Mouse (Mus musculus): Measurements from ENCODE around the gene Nrarp. TPM values are rescaled to one million over a fixed set of nuclear protein-coding genes. Genes with fewer than 3 reads are reported as not detected.

Gene Nrarp
- polyA plus RNA-seq, 1 experiment from 2014 or later, result 65.8 TPM

DNA sequence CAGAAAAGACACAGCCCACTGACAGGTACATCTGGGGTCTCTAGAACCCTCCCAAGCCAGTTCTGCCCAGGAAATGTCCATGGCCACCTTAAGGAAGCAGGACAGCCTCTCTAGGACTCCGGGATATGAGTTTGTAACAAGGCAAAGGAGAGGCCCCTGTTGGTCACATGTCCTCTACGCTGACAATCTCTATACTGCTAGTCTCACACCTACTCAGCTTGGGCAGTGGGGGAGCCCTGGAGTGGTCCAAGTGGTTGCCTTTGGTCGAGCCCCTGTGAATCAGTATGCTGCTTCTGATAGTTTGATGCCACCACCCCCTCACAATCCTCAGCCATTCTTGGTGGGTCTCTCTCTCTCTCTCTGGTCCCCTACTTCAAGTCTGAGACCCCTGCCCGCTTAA lies 13.1 kb upstream of the Nrarp start:
- Histone ChIP-seq H3K36me3 (no peaks in the 10 kb centered on the region), H3K27me3 (ENCODE audit: low read depth, poor library complexity, severe bottlenecking) (peaks cover 8% of the 10 kb centered on the region; the same call in 1 of the 2 replicates), H3K27ac (replicated peaks) (peak overlapping the region; percentile 98), H3K9me3 (replicated peaks) (no peaks in the 10 kb centered on the region), H3K4me3 (peak overlapping the region; percentile 57), H3K4me1 (peaks cover 95% of the 10 kb centered on the region)
- WGBS, result 25% methylated on average over 4 of the region's 4 CpGs
- DNase-seq (ENCODE audit: low spot score), result no peak

DNA sequence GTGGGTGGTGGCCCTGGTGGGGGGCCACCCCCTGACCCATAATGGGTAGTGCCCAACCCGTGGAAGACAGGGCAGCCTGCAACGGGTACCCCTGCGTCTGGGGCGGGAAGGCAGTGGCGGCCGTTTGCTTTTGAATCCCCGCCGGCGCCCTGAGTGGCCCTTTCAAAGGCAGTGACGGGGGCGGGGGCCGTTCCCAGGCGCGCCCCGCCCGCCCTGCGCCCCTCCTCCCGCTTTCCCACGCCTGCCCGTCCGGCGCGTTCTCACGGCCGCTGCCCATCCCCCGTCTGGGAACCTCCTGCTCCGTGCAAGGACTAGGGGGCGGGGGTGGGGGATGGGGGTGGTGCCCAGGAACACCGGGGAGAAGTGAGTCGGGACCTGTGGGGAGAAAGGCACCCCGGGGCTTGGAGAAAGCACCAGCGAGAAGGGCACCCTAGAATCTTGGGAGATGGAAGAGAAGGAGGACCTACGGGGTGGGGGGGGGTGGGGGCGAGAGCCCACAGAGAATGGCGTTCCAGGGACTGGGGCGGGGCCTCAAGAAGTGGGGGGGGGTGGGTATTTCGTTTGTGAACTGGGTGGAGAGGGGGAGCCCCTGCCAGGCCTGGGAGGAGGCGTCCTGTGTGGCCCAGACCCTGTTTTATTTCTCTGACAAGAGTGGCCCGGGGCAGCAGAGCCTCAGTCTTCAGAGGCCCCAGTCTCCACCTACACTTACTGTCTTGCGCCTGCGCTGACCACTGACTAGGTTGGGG lies 12.5 kb upstream of the Nrarp start:
- Histone ChIP-seq H3K4me3 (peak overlapping the region; percentile 57), H3K36me3 (no peaks in the 10 kb centered on the region), H3K9me3 (replicated peaks) (no peaks in the 10 kb centered on the region), H3K4me1 (peaks cover 96% of the 10 kb centered on the region), H3K27ac (replicated peaks) (peak overlapping the region; percentile 98), H3K27me3 (ENCODE audit: low read depth, poor library complexity, severe bottlenecking) (peaks cover 7% of the 10 kb centered on the region; the same call in 1 of the 2 replicates)
- peak; percentile 91 for DNase-seq (ENCODE audit: low spot score)
- under 1% methylated on average over 38 of the region's 41 CpGs for WGBS

- WGBS, result 6% methylated on average over 2 of the region's 2 CpGs
- H3K4me1 ChIP-seq, result peaks cover 96% of the 10 kb centered on the region
Measured at GRCm38 (mm10) chr2:25168665-25168978, 11.9 kb upstream of the Nrarp start.

DNA sequence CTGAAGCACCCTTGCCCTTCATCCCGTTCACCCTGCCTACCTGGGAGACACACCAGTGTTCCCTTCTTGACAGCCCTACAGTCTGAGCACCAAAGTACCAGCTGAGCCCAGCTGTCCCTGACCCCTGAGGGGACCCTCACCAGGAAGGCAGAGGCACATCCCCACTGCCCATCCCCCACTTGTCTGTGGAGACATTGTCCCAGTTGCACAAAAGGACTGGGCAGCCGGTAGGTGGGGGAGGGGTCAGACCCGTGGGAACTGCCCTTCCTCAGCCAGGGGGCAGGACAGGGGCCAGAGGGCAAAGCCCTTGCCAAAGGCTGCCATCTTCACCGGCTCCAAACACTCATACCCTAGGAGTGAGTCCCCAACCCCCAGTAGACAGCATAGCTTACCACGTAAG lies 10.8 kb upstream of the Nrarp start:
- H3K27ac ChIP-seq (replicated peaks), result peak overlapping the region; percentile 98

More at GRCm38 (mm10) chr2:25168665-25168978, 11.9 kb upstream of the Nrarp start:
- Histone ChIP-seq H3K27me3 (ENCODE audit: low read depth, poor library complexity, severe bottlenecking) (peaks cover 7% of the 10 kb centered on the region; the same call in 1 of the 2 replicates), H3K36me3 (no peaks in the 10 kb centered on the region), H3K9me3 (replicated peaks) (no peaks in the 10 kb centered on the region), H3K27ac (replicated peaks) (peak overlapping the region; percentile 98), H3K4me3 (peak overlapping the region; percentile 57)
- no peak for DNase-seq (ENCODE audit: low spot score)

DNA sequence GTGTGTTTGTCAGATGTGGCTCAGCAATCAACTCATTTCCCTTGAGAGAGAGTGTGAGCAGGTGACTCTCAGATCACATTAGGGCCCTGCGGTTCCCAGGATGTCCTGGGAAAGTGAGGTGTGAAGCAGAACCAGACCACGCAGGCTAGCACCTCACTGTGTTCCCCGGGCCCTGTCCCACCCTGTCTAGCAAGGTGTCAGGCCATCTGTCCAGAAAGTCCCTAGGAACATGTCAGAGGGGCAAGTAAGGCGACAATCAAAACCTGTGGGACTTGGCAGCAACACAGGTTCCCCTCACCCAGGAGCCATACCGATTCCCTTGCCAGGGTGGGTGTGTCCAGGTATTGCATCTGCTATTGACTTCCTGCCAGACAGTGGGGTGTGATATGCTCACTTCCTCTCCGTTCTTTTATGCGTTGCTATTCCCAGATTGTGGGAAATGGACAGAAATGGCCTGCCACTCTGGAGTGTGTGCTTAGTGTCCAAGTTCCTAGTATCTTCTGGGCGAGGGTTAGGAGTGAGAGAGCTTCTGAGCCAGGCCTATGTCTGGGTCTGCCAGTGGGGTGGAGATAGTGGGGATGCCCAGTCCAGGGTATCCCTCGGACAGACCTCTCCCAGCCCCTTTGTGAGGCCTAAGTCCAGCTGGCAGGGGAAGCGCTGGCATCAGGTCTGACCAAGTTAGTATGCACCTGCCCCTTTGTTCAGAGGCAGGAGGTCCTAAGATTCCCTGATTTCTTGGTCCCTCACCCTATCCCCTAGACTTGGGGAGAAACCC lies 10.0 kb upstream of the Nrarp start:
- H3K36me3 ChIP-seq, result no peaks in the 10 kb centered on the region
- WGBS, result 76% methylated on average over 10 of the region's 10 CpGs
- peaks cover 4% of the 10 kb centered on the region; the same call in 1 of the 2 replicates for H3K27me3 ChIP-seq (ENCODE audit: low read depth, poor library complexity, severe bottlenecking)
- H3K9me3 ChIP-seq (replicated peaks), result no peaks in the 10 kb centered on the region
- H3K4me1 ChIP-seq, result peaks cover 95% of the 10 kb centered on the region
- peak overlapping the region; percentile 98 for H3K27ac ChIP-seq (replicated peaks)
- peak overlapping the region; percentile 34 for H3K4me3 ChIP-seq
- DNase-seq (ENCODE audit: low spot score), result no peak

More for the DNA sequence above, 10.8 kb upstream of the Nrarp start:
- Histone ChIP-seq H3K4me3 (peak overlapping the region; percentile 34), H3K4me1 (peaks cover 94% of the 10 kb centered on the region), H3K36me3 (no peaks in the 10 kb centered on the region), H3K27me3 (ENCODE audit: low read depth, poor library complexity, severe bottlenecking) (peaks cover 3% of the 10 kb centered on the region; the same call in 1 of the 2 replicates), H3K9me3 (replicated peaks) (no peaks in the 10 kb centered on the region)
- peak; percentile 87 for DNase-seq (ENCODE audit: low spot score)
- 17% methylated on average over 5 of the region's 5 CpGs for WGBS

GRCm38 (mm10) chr2:25171101-25171768 lies 9.3 kb upstream of the Nrarp start:
- H3K36me3 ChIP-seq, result no peaks in the 10 kb centered on the region
- no peak overlapping the region for H3K4me3 ChIP-seq
- H3K27ac ChIP-seq (replicated peaks), result peak overlapping the region; percentile 98
- 85% methylated on average over 6 of the region's 6 CpGs for WGBS
- no peaks in the 10 kb centered on the region for H3K9me3 ChIP-seq (replicated peaks)
- peaks cover 96% of the 10 kb centered on the region for H3K4me1 ChIP-seq
- DNase-seq (ENCODE audit: low spot score), result no peak
- peaks cover 12% of the 10 kb centered on the region; the same call in 1 of the 2 replicates for H3K27me3 ChIP-seq (ENCODE audit: low read depth, poor library complexity, severe bottlenecking)

DNA sequence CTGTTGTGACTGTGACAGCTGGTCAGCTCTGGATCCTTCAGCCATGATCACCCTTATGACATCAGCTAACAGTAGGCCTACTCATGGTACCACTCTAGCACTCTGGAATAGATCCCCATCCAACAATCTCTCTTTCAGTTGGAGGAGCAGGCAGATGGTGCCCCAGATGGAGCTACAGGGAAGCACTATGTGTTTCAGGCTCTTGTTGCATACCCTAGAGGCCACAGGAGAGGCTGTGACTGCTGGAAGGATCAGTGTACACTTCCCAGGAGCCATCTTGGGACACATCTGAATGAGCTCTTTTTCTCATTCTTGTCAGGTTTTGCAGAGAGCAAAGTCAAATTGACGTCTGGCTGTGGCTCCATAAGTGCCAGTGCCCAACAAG lies 8.8 kb upstream of the Nrarp start:
- Histone ChIP-seq H3K9me3 (replicated peaks) (no peaks in the 10 kb centered on the region), H3K4me3 (no peak overlapping the region), H3K27ac (replicated peaks) (peak overlapping the region; percentile 98), H3K4me1 (peaks cover 98% of the 10 kb centered on the region), H3K27me3 (ENCODE audit: low read depth, poor library complexity, severe bottlenecking) (peaks cover 16% of the 10 kb centered on the region; the same call in 1 of the 2 replicates), H3K36me3 (no peaks in the 10 kb centered on the region)
- DNase-seq (ENCODE audit: low spot score), result no peak
- 70% methylated on average over 1 of the region's 1 CpGs for WGBS

DNA sequence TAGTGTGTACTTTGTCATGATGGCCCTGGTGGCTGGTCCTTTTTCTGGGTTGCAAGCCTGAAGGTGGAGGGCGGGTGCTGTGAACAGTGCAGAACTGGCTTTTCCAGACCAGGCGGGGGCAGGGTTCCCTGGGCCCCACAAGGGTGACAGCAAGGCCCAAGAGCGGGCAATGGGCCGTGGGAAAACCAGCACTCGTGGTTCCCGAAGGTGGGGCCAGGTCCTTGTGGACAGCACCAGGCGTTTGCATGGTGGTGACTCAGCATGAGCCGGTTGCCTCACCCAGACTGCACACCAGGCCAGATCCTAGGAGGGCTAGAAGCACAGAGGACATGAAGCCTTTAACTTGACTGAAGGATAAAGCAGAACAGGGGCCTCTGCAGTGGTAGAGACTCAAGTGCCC lies 7.9 kb upstream of the Nrarp start:
- Histone ChIP-seq H3K4me3 (no peak overlapping the region), H3K27me3 (ENCODE audit: low read depth, poor library complexity, severe bottlenecking) (peaks cover 19% of the 10 kb centered on the region; the same call in 1 of the 2 replicates), H3K9me3 (replicated peaks) (no peaks in the 10 kb centered on the region), H3K36me3 (no peaks in the 10 kb centered on the region), H3K4me1 (peaks cover 98% of the 10 kb centered on the region), H3K27ac (replicated peaks) (peak overlapping the region; percentile 98)
- DNase-seq (ENCODE audit: low spot score), result no peak
- WGBS, result 77% methylated on average over 8 of the region's 8 CpGs

GRCm38 (mm10) chr2:25173821-25174220 lies 6.7 kb upstream of the Nrarp start:
- H3K27ac ChIP-seq (replicated peaks), result peak overlapping the region; percentile 96
- H3K4me3 ChIP-seq, result no peak overlapping the region
- no peaks in the 10 kb centered on the region for H3K9me3 ChIP-seq (replicated peaks)
- WGBS, result 98% methylated on average over 4 of the region's 4 CpGs
- no peak for DNase-seq (ENCODE audit: low spot score)
- H3K27me3 ChIP-seq (ENCODE audit: low read depth, poor library complexity, severe bottlenecking), result peaks cover 31% of the 10 kb centered on the region
- no peaks in the 10 kb centered on the region for H3K36me3 ChIP-seq
- H3K4me1 ChIP-seq, result peaks cover 98% of the 10 kb centered on the region

GRCm38 (mm10) chr2:25174866-25175689 lies 5.5 kb upstream of the Nrarp start:
- peak overlapping the region; percentile 21 for H3K4me3 ChIP-seq
- 51% methylated on average over 7 of the region's 7 CpGs for WGBS
- peaks cover 98% of the 10 kb centered on the region for H3K4me1 ChIP-seq
- peaks cover 42% of the 10 kb centered on the region for H3K27me3 ChIP-seq (ENCODE audit: low read depth, poor library complexity, severe bottlenecking)
- no peak for DNase-seq (ENCODE audit: low spot score)
- peak overlapping the region; percentile 96 for H3K27ac ChIP-seq (replicated peaks)
- H3K9me3 ChIP-seq (replicated peaks), result no peaks in the 10 kb centered on the region
- no peaks in the 10 kb centered on the region for H3K36me3 ChIP-seq

DNA sequence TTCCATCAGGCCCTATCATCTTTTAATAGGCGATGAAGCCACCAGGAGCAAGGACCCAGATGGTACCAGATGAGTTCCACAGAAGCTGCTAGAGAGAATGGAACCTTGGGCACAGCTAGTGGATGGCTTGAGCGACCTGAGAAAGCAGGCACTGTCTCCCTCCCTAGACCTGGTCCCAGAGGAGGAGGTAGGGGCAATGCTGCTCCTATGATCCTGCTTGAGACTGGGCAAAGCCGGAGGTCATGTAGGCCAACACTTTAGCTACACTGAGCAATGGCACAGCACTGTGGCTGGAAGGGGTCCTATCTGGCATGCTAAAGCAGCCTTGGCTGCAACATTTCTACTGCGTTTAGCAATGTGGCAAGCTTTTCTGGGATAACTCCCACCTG lies 4.9 kb upstream of the Nrarp start:
- Histone ChIP-seq H3K9me3 (replicated peaks) (no peaks in the 10 kb centered on the region), H3K36me3 (no peaks in the 10 kb centered on the region), H3K4me1 (peaks cover 97% of the 10 kb centered on the region), H3K27me3 (ENCODE audit: low read depth, poor library complexity, severe bottlenecking) (peaks cover 44% of the 10 kb centered on the region), H3K27ac (replicated peaks) (peak overlapping the region; percentile 96), H3K4me3 (0 out of 2 replicates have a peak overlapping the region, but pooled peaks have one; percentile 16)
- DNase-seq (ENCODE audit: low spot score), result no peak
- WGBS, result 81% methylated on average over 4 of the region's 4 CpGs

GRCm38 (mm10) chr2:25176573-25176972 lies 4.0 kb upstream of the Nrarp start:
- peak overlapping the region; percentile 90 for H3K4me3 ChIP-seq
- peaks cover 95% of the 10 kb centered on the region for H3K4me1 ChIP-seq
- H3K27ac ChIP-seq (replicated peaks), result peak overlapping the region; percentile 96
- 63% methylated on average over 6 of the region's 6 CpGs for WGBS
- no peaks in the 10 kb centered on the region for H3K9me3 ChIP-seq (replicated peaks)
- no peak for DNase-seq (ENCODE audit: low spot score)
- H3K27me3 ChIP-seq (ENCODE audit: low read depth, poor library complexity, severe bottlenecking), result peaks cover 44% of the 10 kb centered on the region
- H3K36me3 ChIP-seq, result no peaks in the 10 kb centered on the region

Data from midbrain, embryonic 10.5 days (tissue).